Mouse (Mus musculus) heart, embryonic 13.5 days (tissue): ENCODE results near the gene Gramd1a. TPM values are rescaled to one million over a fixed set of nuclear protein-coding genes. Genes with fewer than 3 reads are reported as not detected.
A peak's percentile ranks its signal among the peaks of the same experiment; 100 is the strongest.

Experiments used
- ATAC-seq: fragments of 200-750 bp; cut with Nextera tagmentation; 2 replicates; pipeline ENCODE4 v1.8.0; 2017; ENCODE audit warnings: moderate TSS enrichment; ENCODE audit not compliant: insufficient number of reproducible peaks, low FRiP score, low TSS enrichment; ENCODE audit errors: extremely low read depth
- H3K27ac ChIP-seq: fragments of 300-500 bp; sonication (generic); replicated peaks from 2 replicates; pipeline ENCODE4 v1.5.1; 2015; ENCODE audit warnings: moderate library complexity, mild to moderate bottlenecking, inconsistent platforms
- H3K27me3 ChIP-seq: fragments of 300-500 bp; sonication (generic); replicated peaks from 2 replicates; pipeline ENCODE4 v1.6.1; 2015; ENCODE audit warnings: mild to moderate bottlenecking, inconsistent platforms
- H3K36me3 ChIP-seq: fragments of 300-500 bp; sonication (generic); 2 replicates; pipeline ENCODE4 v1.6.1; 2015; ENCODE audit warnings: mild to moderate bottlenecking, inconsistent platforms
- H3K4me1 ChIP-seq: fragments of 300-500 bp; sonication (generic); 2 replicates; pipeline ENCODE4 v1.6.1; 2015; ENCODE audit warnings: inconsistent platforms
- H3K4me2 ChIP-seq: fragments of 300-500 bp; sonication (generic); 2 replicates; pipeline ENCODE4 v1.6.1; 2015; ENCODE audit warnings: inconsistent platforms, mild to moderate bottlenecking, moderate library complexity
- H3K4me3 ChIP-seq: fragments of 300-500 bp; sonication (generic); 2 replicates; pipeline ENCODE4 v1.5.1; 2015; ENCODE audit warnings: moderate library complexity, mild to moderate bottlenecking, inconsistent platforms
- H3K9ac ChIP-seq: fragments of 300-500 bp; sonication (generic); 2 replicates; pipeline ENCODE4 v1.6.1; 2015; ENCODE audit warnings: inconsistent platforms, mild to moderate bottlenecking, moderate library complexity
- H3K9me3 ChIP-seq: fragments of 300-500 bp; sonication (generic); 2 replicates; pipeline ENCODE4 v1.6.1; 2016; ENCODE audit warnings: inconsistent platforms
- WGBS: fragments of 180-500 bp; shearing (Covaris S2); methylation state at CpG from one replicate; pipeline ENCODE4 v1.1.7; 2015; ENCODE audit warnings: mixed read lengths; 5-methylcytosine and 5-hydroxymethylcytosine counted together
- polyA plus RNA-seq: library from polyadenylated mRNA; unstranded; fragments of >200 nt; fragmentation: Nextera tagmentation; extraction: Ambion mirVana; gene quantifications from 2 replicates; pipeline ENCODE4 v1.2.1, GENCODE M21; 2015

Gene Gramd1a
- polyA plus RNA-seq, 1 experiment from 2014 or later, result 50.3 TPM

DNA sequence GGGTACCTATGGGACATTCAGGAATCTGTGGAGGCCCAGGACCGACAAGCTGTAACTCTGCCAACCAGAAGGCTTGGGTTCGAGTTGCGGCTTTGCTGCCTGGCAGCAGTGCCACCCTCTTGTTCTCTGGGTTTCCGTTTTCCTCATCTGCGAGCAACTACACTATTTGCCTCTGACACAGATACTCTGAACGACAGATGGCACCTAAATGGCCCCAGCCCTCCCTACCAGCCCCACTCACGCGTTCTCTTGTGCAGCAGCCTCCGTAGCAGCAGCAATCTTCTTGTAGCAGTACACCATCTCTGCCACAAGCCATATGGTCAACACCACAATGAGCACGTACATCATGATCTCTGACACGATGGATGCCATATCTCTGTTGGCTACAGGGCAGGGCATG, 38.2 kb downstream of the Gramd1a start:
- no peak overlapping the region for H3K4me2 ChIP-seq
- WGBS, result 89% methylated on average over 11 of the region's 11 CpGs
- no peaks in the 10 kb centered on the region for H3K27me3 ChIP-seq
- H3K4me3 ChIP-seq, result no peak overlapping the region
- peaks cover 24% of the 10 kb centered on the region for H3K4me1 ChIP-seq
- no peak overlapping the region for H3K9ac ChIP-seq
- no peaks in the 10 kb centered on the region for H3K9me3 ChIP-seq
- no peak overlapping the region for H3K27ac ChIP-seq
- no peak for ATAC-seq
- no peaks in the 10 kb centered on the region for H3K36me3 ChIP-seq

- WGBS, result 36% methylated on average over 16 of the region's 16 CpGs
- Histone ChIP-seq H3K9ac (no peak overlapping the region), H3K4me3 (no peak overlapping the region), H3K36me3 (no peaks in the 10 kb centered on the region), H3K4me1 (peaks cover 25% of the 10 kb centered on the region), H3K27ac (peak overlapping the region; percentile 70; the same call in 1 of the 2 replicates), H3K27me3 (no peaks in the 10 kb centered on the region), H3K9me3 (no peaks in the 10 kb centered on the region), H3K4me2 (no peak overlapping the region)
- ATAC-seq, result no peak
Observed at GRCm38 (mm10) chr7:31116721-31117145, 39.0 kb downstream of the Gramd1a start.

- ATAC-seq, result peak; percentile 68
- WGBS, result 14% methylated on average over 17 of the region's 17 CpGs
Observed at GRCm38 (mm10) chr7:31115587-31116043, 40.1 kb downstream of the Gramd1a start.

DNA sequence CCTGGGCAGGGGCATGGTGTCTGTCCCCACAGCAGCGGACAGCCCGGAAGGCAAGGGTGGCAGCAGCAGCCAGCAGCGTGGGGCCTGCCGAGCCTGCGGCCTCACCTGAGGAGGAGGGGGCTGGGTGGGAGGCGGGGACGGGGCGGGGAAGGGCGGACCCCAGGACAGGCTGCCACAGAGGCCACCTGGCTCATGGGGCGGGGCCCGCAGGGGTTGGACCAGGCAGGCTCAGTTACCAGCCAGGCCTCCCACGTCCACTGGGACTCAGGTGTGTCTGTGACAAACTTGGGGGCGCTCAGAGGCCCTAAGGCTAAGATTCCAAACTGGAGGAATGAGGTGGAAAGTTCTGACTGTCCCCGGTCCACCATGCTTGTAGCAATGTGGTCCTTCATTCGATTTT, 40.5 kb downstream of the Gramd1a start, which contains the start of gene Hpn:
Gene Hpn, minus strand, starts transcription at position 109 of the 400 bp plus-strand sequence.
- Histone ChIP-seq H3K36me3 (no peaks in the 10 kb centered on the region), H3K4me3 (no peak within 1 kb of the TSS; the same call in 1 of the 2 replicates), H3K4me2 (peak within 1 kb of the TSS; percentile 48), H3K9me3 (no peaks in the 10 kb centered on the region), H3K27me3 (no peaks in the 10 kb centered on the region), H3K9ac (peak within 1 kb of the TSS; percentile 51), H3K27ac (peak within 1 kb of the TSS; percentile 70), H3K4me1 (peaks cover 34% of the 10 kb centered on the region)
- no peak for ATAC-seq
- 21% methylated on average over 14 of the region's 15 CpGs for WGBS

More at GRCm38 (mm10) chr7:31115587-31116043, 40.1 kb downstream of the Gramd1a start:
- H3K27ac ChIP-seq, result peak overlapping the region; percentile 70
- no peaks in the 10 kb centered on the region for H3K36me3 ChIP-seq
- H3K27me3 ChIP-seq, result no peaks in the 10 kb centered on the region
- peak overlapping the region; percentile 51 for H3K9ac ChIP-seq
- H3K4me3 ChIP-seq, result no peak overlapping the region; the same call in 1 of the 2 replicates
- peaks cover 34% of the 10 kb centered on the region for H3K4me1 ChIP-seq
- H3K9me3 ChIP-seq, result no peaks in the 10 kb centered on the region
- H3K4me2 ChIP-seq, result peak overlapping the region; percentile 48

GRCm38 (mm10) chr7:31114646-31115045, 41.0 kb downstream of the Gramd1a start:
- 62% methylated on average over 10 of the region's 10 CpGs for WGBS
- no peak for ATAC-seq

GRCm38 (mm10) chr7:31113800-31114199, 41.9 kb downstream of the Gramd1a start:
- Histone ChIP-seq H3K9me3 (no peaks in the 10 kb centered on the region), H3K36me3 (no peaks in the 10 kb centered on the region), H3K27ac (no peak overlapping the region), H3K4me2 (no peak overlapping the region), H3K4me1 (peaks cover 42% of the 10 kb centered on the region), H3K27me3 (no peaks in the 10 kb centered on the region), H3K9ac (no peak overlapping the region), H3K4me3 (no peak overlapping the region)
- no peak for ATAC-seq
- 71% methylated on average over 6 of the region's 6 CpGs for WGBS

More at GRCm38 (mm10) chr7:31114646-31115045, 41.0 kb downstream of the Gramd1a start:
- no peak overlapping the region for H3K9ac ChIP-seq
- H3K4me1 ChIP-seq, result peaks cover 34% of the 10 kb centered on the region
- H3K9me3 ChIP-seq, result no peaks in the 10 kb centered on the region
- H3K4me3 ChIP-seq, result no peak overlapping the region
- H3K36me3 ChIP-seq, result no peaks in the 10 kb centered on the region
- 0 out of 2 replicates have a peak overlapping the region, but pooled peaks have one; percentile 48 for H3K4me2 ChIP-seq
- no peak overlapping the region for H3K27ac ChIP-seq
- H3K27me3 ChIP-seq, result no peaks in the 10 kb centered on the region

DNA sequence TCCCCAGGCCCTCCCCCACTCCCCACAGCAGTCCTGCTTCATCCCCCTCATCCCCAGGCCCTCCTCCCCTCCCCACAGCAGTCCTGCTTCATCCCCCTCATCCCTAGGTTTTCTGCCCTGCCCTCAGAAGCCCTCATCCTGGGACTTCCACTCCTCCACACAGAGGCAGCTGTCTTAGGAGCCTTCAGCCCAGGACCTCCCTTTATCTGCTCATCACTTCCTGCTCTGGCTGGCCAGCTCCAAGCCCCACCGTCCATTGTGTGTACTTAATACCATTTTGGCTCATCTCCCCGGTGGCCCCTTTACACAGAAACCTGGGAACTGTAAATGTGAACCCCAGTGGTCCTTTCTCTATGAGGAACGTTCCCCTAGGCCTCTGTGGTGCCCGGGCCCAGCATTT, 43.7 kb downstream of the Gramd1a start:
- peak overlapping the region; percentile 54 for H3K27ac ChIP-seq
- H3K9ac ChIP-seq, result no peak overlapping the region
- no peaks in the 10 kb centered on the region for H3K9me3 ChIP-seq
- H3K4me3 ChIP-seq, result no peak overlapping the region
- no peak for ATAC-seq
- 40% methylated on average over 4 of the region's 4 CpGs for WGBS
- no peaks in the 10 kb centered on the region for H3K27me3 ChIP-seq
- peaks cover 39% of the 10 kb centered on the region for H3K4me1 ChIP-seq
- no peak overlapping the region for H3K4me2 ChIP-seq
- H3K36me3 ChIP-seq, result no peaks in the 10 kb centered on the region

DNA sequence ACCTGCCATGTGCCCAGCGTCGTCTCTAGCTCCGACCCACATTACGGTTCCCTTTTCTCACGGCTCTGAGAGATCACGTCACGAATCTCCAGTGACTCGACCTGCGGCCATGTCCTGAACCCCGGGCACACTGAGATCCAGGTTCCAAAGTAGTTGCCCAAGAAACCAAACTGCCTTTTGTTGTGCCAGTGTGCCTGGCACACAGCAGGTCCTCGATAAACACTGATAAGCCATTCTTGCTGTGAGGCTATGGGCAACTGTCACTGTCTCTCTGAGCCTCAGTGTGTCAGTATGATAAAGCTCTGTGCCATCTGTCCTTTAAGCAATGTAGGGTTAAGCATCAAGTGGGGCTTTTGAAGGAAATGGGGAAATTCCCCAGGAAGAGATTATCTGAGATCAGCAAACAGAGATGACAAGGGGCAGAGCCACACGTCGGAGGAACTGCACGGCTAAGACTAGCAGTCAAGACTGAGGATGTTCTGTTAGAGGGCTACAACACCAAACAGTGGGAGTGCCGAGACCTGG, 44.8 kb downstream of the Gramd1a start:
- no peak overlapping the region for H3K9ac ChIP-seq
- H3K4me2 ChIP-seq, result no peak overlapping the region
- no peak overlapping the region for H3K27ac ChIP-seq
- H3K4me1 ChIP-seq, result peaks cover 33% of the 10 kb centered on the region
- no peaks in the 10 kb centered on the region for H3K27me3 ChIP-seq
- H3K36me3 ChIP-seq, result no peaks in the 10 kb centered on the region
- WGBS, result 71% methylated on average over 15 of the region's 15 CpGs
- H3K4me3 ChIP-seq, result no peak overlapping the region
- ATAC-seq, result no peak
- H3K9me3 ChIP-seq, result no peaks in the 10 kb centered on the region

DNA sequence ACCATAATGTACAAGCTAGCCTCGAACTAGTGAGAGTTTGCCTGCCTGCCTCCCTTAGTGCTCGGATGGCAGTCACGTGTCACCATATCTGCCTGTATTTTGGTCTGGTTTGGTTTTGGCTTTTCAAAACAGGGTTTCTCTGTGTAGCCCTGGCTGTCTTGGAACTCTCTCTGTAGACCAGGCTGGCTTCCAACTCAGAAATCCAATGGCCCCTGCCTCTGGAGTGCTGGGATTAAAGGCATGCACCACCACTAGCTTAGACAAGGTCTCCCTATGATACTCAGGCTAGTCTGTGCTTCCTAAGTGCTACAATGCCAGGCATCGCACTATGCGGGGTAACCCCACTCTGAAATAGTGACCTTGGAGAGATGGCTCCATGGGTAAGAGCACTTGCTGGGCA, 45.9 kb downstream of the Gramd1a start:
- Histone ChIP-seq H3K4me1 (peaks cover 27% of the 10 kb centered on the region), H3K36me3 (no peaks in the 10 kb centered on the region), H3K27ac (no peak overlapping the region), H3K27me3 (no peaks in the 10 kb centered on the region), H3K4me2 (no peak overlapping the region), H3K9me3 (no peaks in the 10 kb centered on the region), H3K4me3 (no peak overlapping the region), H3K9ac (no peak overlapping the region)
- WGBS, result 77% methylated on average over 5 of the region's 5 CpGs
- ATAC-seq, result no peak

- Histone ChIP-seq H3K4me3 (no peak overlapping the region), H3K4me1 (peaks cover 26% of the 10 kb centered on the region), H3K36me3 (no peaks in the 10 kb centered on the region), H3K27me3 (peaks cover 4% of the 10 kb centered on the region), H3K27ac (no peak overlapping the region), H3K4me2 (no peak overlapping the region), H3K9me3 (no peaks in the 10 kb centered on the region), H3K9ac (0 out of 2 replicates have a peak overlapping the region, but pooled peaks have one; percentile 38)
- ATAC-seq, result no peak; the same call in 1 of the 2 replicates
- 36% methylated on average over 5 of the region's 7 CpGs for WGBS
Observed at GRCm38 (mm10) chr7:31109091-31109490, 46.6 kb downstream of the Gramd1a start.

DNA sequence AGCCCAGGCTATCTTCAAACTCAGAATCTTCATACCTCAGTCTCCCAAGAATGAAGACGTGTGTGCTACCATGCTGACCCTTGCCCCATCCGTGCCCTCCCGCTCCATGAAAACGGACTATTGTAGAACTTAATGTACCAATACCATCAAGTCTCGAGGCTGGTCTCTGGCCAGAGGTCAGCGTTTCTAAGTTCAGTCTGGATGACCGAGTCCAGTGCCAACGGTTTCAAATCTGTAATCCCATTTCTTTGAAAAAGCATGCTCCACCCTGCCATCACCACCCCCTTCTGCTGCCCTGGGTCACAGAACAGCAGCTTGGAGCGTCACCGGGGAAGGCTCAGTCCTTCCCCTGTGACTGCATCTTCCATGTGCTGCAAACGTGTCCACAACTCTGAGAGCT, 47.9 kb downstream of the Gramd1a start:
- H3K36me3 ChIP-seq, result no peaks in the 10 kb centered on the region
- H3K4me2 ChIP-seq, result no peak overlapping the region
- H3K4me1 ChIP-seq, result peaks cover 26% of the 10 kb centered on the region
- WGBS, result 82% methylated on average over 11 of the region's 11 CpGs
- no peaks in the 10 kb centered on the region for H3K9me3 ChIP-seq
- peaks cover 17% of the 10 kb centered on the region for H3K27me3 ChIP-seq
- no peak overlapping the region for H3K27ac ChIP-seq
- no peak overlapping the region for H3K4me3 ChIP-seq
- no peak for ATAC-seq
- H3K9ac ChIP-seq, result no peak overlapping the region

DNA sequence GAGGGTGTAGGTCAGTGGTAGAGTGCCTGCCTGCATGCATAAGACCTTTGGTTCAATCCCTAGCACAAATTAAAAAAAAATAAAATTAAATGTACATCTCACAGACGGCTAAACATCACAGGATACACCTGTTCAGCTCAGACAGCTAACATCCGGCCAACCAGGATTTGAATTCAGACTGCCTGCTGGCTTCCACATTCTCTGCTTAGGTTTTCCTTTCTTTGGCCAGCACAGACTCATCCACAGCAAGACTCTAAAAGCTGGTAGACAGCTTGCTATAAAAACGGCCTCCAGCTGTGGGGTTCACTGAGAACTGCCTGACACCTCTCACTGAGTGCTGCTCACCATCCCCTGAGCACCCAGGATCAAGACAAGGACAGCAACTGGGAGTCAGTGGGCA, 49.5 kb downstream of the Gramd1a start:
- peaks cover 20% of the 10 kb centered on the region for H3K4me1 ChIP-seq
- H3K36me3 ChIP-seq, result no peaks in the 10 kb centered on the region
- H3K9ac ChIP-seq, result no peak overlapping the region
- H3K4me2 ChIP-seq, result no peak overlapping the region
- no peaks in the 10 kb centered on the region for H3K9me3 ChIP-seq
- H3K27ac ChIP-seq, result no peak overlapping the region
- H3K4me3 ChIP-seq, result no peak overlapping the region
- H3K27me3 ChIP-seq, result peaks cover 27% of the 10 kb centered on the region
- WGBS, result 46% methylated on average over 3 of the region's 3 CpGs
- ATAC-seq, result no peak
